ENCODE assay signal across 10 mouse cellular contexts in the genomic region with DNA sequence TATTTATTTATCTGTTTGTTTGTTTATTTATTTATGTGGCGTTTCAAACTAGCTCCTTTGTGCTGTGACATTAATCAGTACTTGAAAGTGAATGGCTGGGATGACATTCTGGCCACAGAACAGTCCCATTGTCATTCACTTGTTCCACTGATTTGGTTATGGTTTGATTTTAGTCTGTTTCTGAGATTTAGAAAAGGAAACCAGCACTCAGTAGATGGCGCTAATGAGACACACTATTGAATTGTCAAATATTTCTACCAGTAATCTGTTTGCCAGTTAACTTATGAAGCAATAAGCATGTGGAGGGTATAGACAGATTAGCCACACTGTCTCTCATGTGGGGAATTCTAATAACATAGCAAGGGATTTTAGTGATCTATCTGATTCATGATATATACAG. TPM values are rescaled to one million over a fixed set of nuclear protein-coding genes. Genes with fewer than 3 reads are reported as not detected.
DNase-seq lines count a peak whose midpoint lies in the region; ATAC-seq and TF ChIP-seq lines count a peak whose summit lies in the region.
"Had no signal": no experiment of that assay in that cellular context is flagged by ENCODE, and none has a peak within 500 bp of the region (broad histone marks: within the 10 kb centered on the region; RNA-seq: fewer than 3 reads in every experiment).

No protein-coding gene starts in this region.

- intact Hi-C loops in left cerebral cortex, postnatal 25 days (cut with DNase I) = loop anchor here (2.0 kb wide), 1 partner anchor 439 kb away; no protein-coding TSS in a partner anchor

- no peaks in the 10 kb centered on the region for H3K79me2 ChIP-seq in MEL (ENCODE audit: control insufficient read depth, insufficient read depth, low read length, poor library complexity)

- no peaks in the 10 kb centered on the region for H3K4me1 ChIP-seq in hindbrain, embryonic 12.5 days
- H3K4me1 ChIP-seq in hindbrain, embryonic 13.5 days (replicated peaks) = no peaks in the 10 kb centered on the region
- no peaks in the 10 kb centered on the region for H3K4me1 ChIP-seq in MEL (ENCODE audit: control insufficient read depth in 1 of 2, insufficient read depth in 2 of 2, low read length in 2 of 2)
- no peaks in the 10 kb centered on the region for H3K4me1 ChIP-seq in stomach, postnatal 0 days (replicated peaks; ENCODE audit: control insufficient read depth, insufficient read depth)

- TF ChIP-seq EP300 in MEL (IDR thresholded peaks at IDR 0.05; ENCODE audit: low read depth in 1 of 2, low read length in 2 of 2) = no peak
- no peak for TF ChIP-seq EP300 in stomach, postnatal 0 days (optimal IDR thresholded peaks at IDR 0.05)

- H3K4me2 ChIP-seq in hindbrain, embryonic 12.5 days (replicated peaks) = no peak overlapping the region
- no peak overlapping the region for H3K4me2 ChIP-seq in hindbrain, embryonic 13.5 days
- no peak overlapping the region for H3K4me2 ChIP-seq in stomach, postnatal 0 days (replicated peaks; ENCODE audit: low read depth)

- peak; percentile 78 for DNase-seq in 416B (ENCODE audit: low read depth)
- DNase-seq in MEL (ENCODE audit: low read depth, low spot score) = peak; percentile 66
- DNase-seq in fibroblast of lung, adult 2 months (ENCODE audit: low read depth) = peak; percentile 27
- DNase-seq in left cerebral cortex, postnatal 25 days (ENCODE audit: low spot score in 2 of 2) = peak; percentile 59 to 69
- DNase-seq in stomach, postnatal 0 days (ENCODE audit: low spot score) = no peak
- DNase-seq in spleen, postnatal 4 days (ENCODE audit: low spot score in 2 of 2) = no peak

- no peak for TF ChIP-seq POLR2A in MEL (IDR thresholded peaks at IDR 0.05; ENCODE audit: control insufficient read depth in 1 of 2, insufficient read depth in 1 of 2, low read depth in 1 of 2, low read length in 2 of 2, poor library complexity in 1 of 2)

- H3K9me3 ChIP-seq in hindbrain, embryonic 12.5 days (replicated peaks) = no peaks in the 10 kb centered on the region
- H3K9me3 ChIP-seq in hindbrain, embryonic 13.5 days = no peaks in the 10 kb centered on the region
- no peaks in the 10 kb centered on the region for H3K9me3 ChIP-seq in MEL (replicated peaks; ENCODE audit: insufficient read depth, low read length)
- H3K9me3 ChIP-seq in stomach, postnatal 0 days (ENCODE audit: control insufficient read depth, low read length) = no peaks in the 10 kb centered on the region

- WGBS in hindbrain, embryonic 12.5 days = 6% methylated on average over 2 of the region's 2 CpGs
- 10% methylated on average over 2 of the region's 2 CpGs for whole genome bisulfite sequencing in hindbrain, embryonic 13.5 days
- 2% methylated on average over 2 of the region's 2 CpGs for WGBS in stomach, postnatal 0 days

- no peak overlapping the region for H3K4me3 ChIP-seq in hindbrain, embryonic 12.5 days
- no peak overlapping the region for H3K4me3 ChIP-seq in hindbrain, embryonic 13.5 days
- H3K4me3 ChIP-seq in MEL (ENCODE audit: control insufficient read depth in 1 of 2, insufficient read depth in 1 of 2, low read depth in 2 of 2, low read length in 2 of 2) = no peak overlapping the region
- no peak overlapping the region for H3K4me3 ChIP-seq in stomach, postnatal 0 days (ENCODE audit: low read depth, low read length)

- no peak overlapping the region for H3K27ac ChIP-seq in hindbrain, embryonic 12.5 days
- no peak overlapping the region for H3K27ac ChIP-seq in hindbrain, embryonic 13.5 days
- no peak overlapping the region for H3K27ac ChIP-seq in MEL (ENCODE audit: control insufficient read depth, low read depth, low read length)
- H3K27ac ChIP-seq in stomach, postnatal 0 days (replicated peaks) = no peak overlapping the region

- ATAC-seq in hindbrain, embryonic 12.5 days (ENCODE audit: low FRiP score) = 0 out of 2 replicates have a peak, but pooled peaks have one; percentile 48
- no peak for ATAC-seq in hindbrain, embryonic 13.5 days (ENCODE audit: low FRiP score)
- ATAC-seq in stomach, postnatal 0 days (ENCODE audit: low FRiP score, low TSS enrichment) = no peak

- TF ChIP-seq RAD21 in MEL (IDR thresholded peaks at IDR 0.05; ENCODE audit: low read depth, low read length) = peak; percentile 79

- H3K9ac ChIP-seq in hindbrain, embryonic 12.5 days = no peak overlapping the region
- no peak overlapping the region for H3K9ac ChIP-seq in hindbrain, embryonic 13.5 days
- H3K9ac ChIP-seq in MEL (ENCODE audit: control insufficient read depth, low read depth, low read length, poor library complexity, severe bottlenecking) = no peak overlapping the region
- H3K9ac ChIP-seq in stomach, postnatal 0 days (ENCODE audit: low read length) = no peak overlapping the region

- TF ChIP-seq CTCF in MEL (IDR thresholded peaks at IDR 0.05 in 2 of 3, conservative IDR thresholded peaks at IDR 0.05 in 1 of 3; ENCODE audit: control insufficient read depth in 1 of 3, insufficient read depth in 1 of 3, low read depth in 2 of 3, low read length in 3 of 3, poor library complexity in 1 of 3, severe bottlenecking in 1 of 3) = peak in 2 of 3 experiments; percentile 41 to 76; a peak in 4 of 6 replicates
- peak; percentile 75 for TF ChIP-seq CTCF in stomach, postnatal 0 days (IDR thresholded peaks at IDR 0.05; ENCODE audit: low read depth)

- no peaks in the 10 kb centered on the region for H3K27me3 ChIP-seq in hindbrain, embryonic 12.5 days
- no peaks in the 10 kb centered on the region for H3K27me3 ChIP-seq in hindbrain, embryonic 13.5 days
- H3K27me3 ChIP-seq in MEL (ENCODE audit: control insufficient read depth in 1 of 2, insufficient read depth in 2 of 2, low read length in 2 of 2) = no peaks in the 10 kb centered on the region
- H3K27me3 ChIP-seq in stomach, postnatal 0 days (ENCODE audit: control insufficient read depth, insufficient read depth, low read length) = no peaks in the 10 kb centered on the region

- no peaks in the 10 kb centered on the region for H3K36me3 ChIP-seq in hindbrain, embryonic 12.5 days
- no peaks in the 10 kb centered on the region for H3K36me3 ChIP-seq in hindbrain, embryonic 13.5 days
- H3K36me3 ChIP-seq in MEL (ENCODE audit: control insufficient read depth in 1 of 2, insufficient read depth in 2 of 2, low read length in 2 of 2) = no peaks in the 10 kb centered on the region
- H3K36me3 ChIP-seq in stomach, postnatal 0 days (ENCODE audit: control insufficient read depth, insufficient read depth, low read length) = no peaks in the 10 kb centered on the region

TF ChIP-seq in MEL, 35 proteins besides CTCF, POLR2A, EP300 and RAD21:
- TF ChIP-seq USF2 (IDR thresholded peaks at IDR 0.05; ENCODE audit: borderline replicate concordance in 1 of 2, insufficient read depth in 1 of 2, low read depth in 1 of 2, low read length in 2 of 2) = no peak
- TF ChIP-seq ZKSCAN1 (IDR thresholded peaks at IDR 0.05; ENCODE audit: low read depth, low read length) = no peak
- no peak for TF ChIP-seq TBP (IDR thresholded peaks at IDR 0.05; ENCODE audit: low read depth, low read length)
- no peak for TF ChIP-seq GABPA (IDR thresholded peaks at IDR 0.05; ENCODE audit: low read depth, low read length)
- TF ChIP-seq ZC3H11A (IDR thresholded peaks at IDR 0.05; ENCODE audit: low read depth, low read length) = peak; percentile 62
- TF ChIP-seq SMC3 (IDR thresholded peaks at IDR 0.05; ENCODE audit: low read depth, low read length) = peak; percentile 75
- TF ChIP-seq MXI1 (IDR thresholded peaks at IDR 0.05; ENCODE audit: low read depth, low read length) = peak; percentile 32; the same call in 1 of the 2 replicates
- TF ChIP-seq RCOR1 (IDR thresholded peaks at IDR 0.05; ENCODE audit: low read depth, low read length) = peak; percentile 95
- no peak for TF ChIP-seq TAL1 (IDR thresholded peaks at IDR 0.05; ENCODE audit: low read length)
- no peak for TF ChIP-seq KAT2A (conservative IDR thresholded peaks at IDR 0.05; ENCODE audit: low read depth, low read length)

RNA-seq across cellular contexts. Expression of a gene that starts 16.3 kb away (rescaled TPM):
- not detected in 2 replicates for polyA plus RNA-seq in hindbrain, embryonic 12.5 days (2016; fragmentation: Nextera tagmentation; extraction: Ambion mirVana)
- polyA plus RNA-seq in hindbrain, embryonic 13.5 days (2015; fragmentation: Nextera tagmentation; extraction: Ambion mirVana) = 0.13 TPM in 1 of 2 replicates, not detected in the other
- not detected in 2 replicates for total RNA-seq in MEL (2012; rRNA removed)
- polyA plus RNA-seq in MEL (2012; ENCODE audit: insufficient read depth in 1 of 2, insufficient read length in 2 of 2, low read depth in 1 of 2, low replicate concordance in 2 of 2, missing spikeins in 1 of 2) = not detected
- not detected for total RNA-seq in left cerebral cortex, postnatal 25 days (2021)
- not detected in 2 replicates for polyA plus RNA-seq in stomach, postnatal 0 days (2015; fragmentation: Nextera tagmentation; extraction: Ambion mirVana)
- total RNA-seq: left cerebral cortex, adult 8-10 months had no signal
- polyA plus RNA-seq: cortical plate, adult 2 months had no signal

RNA-seq across cellular contexts. Expression of a gene that starts 28.9 kb away (rescaled TPM):
- polyA plus RNA-seq in hindbrain, embryonic 12.5 days (2016; fragmentation: Nextera tagmentation; extraction: Ambion mirVana) = 0.61 TPM in 1 of 2 replicates, not detected in the other
- 1.0 and 1.2 TPM in 2 replicates for polyA plus RNA-seq in hindbrain, embryonic 13.5 days (2015; fragmentation: Nextera tagmentation; extraction: Ambion mirVana)
- total RNA-seq in MEL (2012; rRNA removed) = 0.12 and 0.36 TPM in 2 replicates
- 1 to 10 TPM in 1 of 2 experiments, not detected in 1; 1.1 TPM for polyA plus RNA-seq in MEL (2012; ENCODE audit: insufficient read depth in 1 of 2, insufficient read length in 2 of 2, low read depth in 1 of 2, low replicate concordance in 2 of 2, missing spikeins in 1 of 2)
- total RNA-seq in left cerebral cortex, postnatal 25 days (2021) = 1 to 10 TPM; 4.7 to 6.9 TPM
- 0.07 and 0.23 TPM in 2 replicates for polyA plus RNA-seq in stomach, postnatal 0 days (2015; fragmentation: Nextera tagmentation; extraction: Ambion mirVana)

RNA-seq across cellular contexts. Expression of a gene that starts 28.9 kb away (rescaled TPM):
- polyA plus RNA-seq in hindbrain, embryonic 12.5 days (2016; fragmentation: Nextera tagmentation; extraction: Ambion mirVana) = 169 and 179 TPM in 2 replicates
- polyA plus RNA-seq in hindbrain, embryonic 13.5 days (2015; fragmentation: Nextera tagmentation; extraction: Ambion mirVana) = 207 TPM in 2 replicates
- total RNA-seq in MEL (2012; rRNA removed) = 50.9 and 51.9 TPM in 2 replicates
- polyA plus RNA-seq in MEL (2012; ENCODE audit: insufficient read depth in 1 of 2, insufficient read length in 2 of 2, low read depth in 1 of 2, low replicate concordance in 2 of 2, missing spikeins in 1 of 2) = 10 to 100 TPM in 1 of 2 experiments, not detected in 1; 96.5 TPM
- 10 to 100 TPM; 67.5 to 73.4 TPM for total RNA-seq in left cerebral cortex, postnatal 25 days (2021)
- 87.5 and 95.8 TPM in 2 replicates for polyA plus RNA-seq in stomach, postnatal 0 days (2015; fragmentation: Nextera tagmentation; extraction: Ambion mirVana)

Comparison
In these comparisons a context has a peak if more than half of its experiments do, and no peak if none do; other contexts are left out.
1. DNase-seq: peak in 416B (single experiment), MEL (single experiment), fibroblast of lung, adult 2 months (single experiment) and left cerebral cortex, postnatal 25 days (2 of 2); none in stomach, postnatal 0 days (single experiment) and spleen, postnatal 4 days (0 of 2).